Comparison of ENCODE assay signal across 9 mouse cellular contexts in genomic region chr5:35042431-35043109, GRCm38 (mm10). TPM values are rescaled to one million over a fixed set of nuclear protein-coding genes. Genes with fewer than 3 reads are reported as not detected.
A peak's percentile ranks its signal among the peaks of the same experiment; 100 is the strongest.
DNase-seq lines count a peak whose midpoint lies in the region; ATAC-seq and TF ChIP-seq lines count a peak whose summit lies in the region.
"Had no signal": no experiment of that assay in that cellular context is flagged by ENCODE, and none has a peak within 500 bp of the region (broad histone marks: within the 10 kb centered on the region; RNA-seq: fewer than 3 reads in every experiment).

No protein-coding gene starts in this region.

- H3K4me2 ChIP-seq in heart, embryonic 12.5 days: no peak overlapping the region
- H3K4me2 ChIP-seq in kidney, postnatal 0 days (ENCODE audit: low read length): no peak overlapping the region
- no peak overlapping the region for H3K4me2 ChIP-seq in neural tube, embryonic 15.5 days
- H3K4me2 ChIP-seq: heart, embryonic 11.5 days had no signal

- no peaks in the 10 kb centered on the region for H3K36me3 ChIP-seq in heart, embryonic 12.5 days
- H3K36me3 ChIP-seq in kidney, postnatal 0 days (ENCODE audit: insufficient read depth, low read length): no peaks in the 10 kb centered on the region
- H3K36me3 ChIP-seq in neural tube, embryonic 15.5 days: no peaks in the 10 kb centered on the region

- 0 out of 2 replicates have a peak, but pooled peaks cover 6% of the 10 kb centered on the region for H3K4me1 ChIP-seq in heart, embryonic 12.5 days (replicated peaks)
- H3K4me1 ChIP-seq in kidney, postnatal 0 days (replicated peaks; ENCODE audit: insufficient read depth, low read length): peaks cover 5% of the 10 kb centered on the region; the same call in 1 of the 2 replicates
- no peaks in the 10 kb centered on the region for H3K4me1 ChIP-seq in neural tube, embryonic 15.5 days

- 64% methylated on average over 10 of the region's 10 CpGs for WGBS in heart, embryonic 12.5 days
- WGBS in kidney, postnatal 0 days: 48% methylated on average over 10 of the region's 10 CpGs
- WGBS in neural tube, embryonic 15.5 days: 80% methylated on average over 10 of the region's 10 CpGs

- 0 out of 2 replicates have a peak, but pooled peaks have one; percentile 2 for ATAC-seq in heart, embryonic 12.5 days (ENCODE audit: insufficient number of reproducible peaks, low FRiP score)
- peak; percentile 31 for ATAC-seq in common myeloid progenitor, adult 5-6 weeks (replicated peaks; ENCODE audit: low read depth, poor library complexity, severe bottlenecking)
- peak; percentile 8; the same call in 1 of the 2 replicates for ATAC-seq in kidney, postnatal 0 days (replicated peaks; ENCODE audit: low FRiP score, low read depth)
- peak; percentile 37 for ATAC-seq in neural tube, embryonic 15.5 days (ENCODE audit: low FRiP score)

- no peak for TF ChIP-seq CTCF in kidney, postnatal 0 days (IDR thresholded peaks at IDR 0.05; ENCODE audit: low read depth)
- TF ChIP-seq CTCF in gastrocnemius, adult 2 months (IDR thresholded peaks at IDR 0.05): no peak

- H3K27me3 ChIP-seq in heart, embryonic 12.5 days (replicated peaks): peaks cover 9% of the 10 kb centered on the region; the same call in 1 of the 2 replicates
- no peaks in the 10 kb centered on the region for H3K27me3 ChIP-seq in kidney, postnatal 0 days (ENCODE audit: insufficient read depth, low read length)
- no peaks in the 10 kb centered on the region for H3K27me3 ChIP-seq in neural tube, embryonic 15.5 days (replicated peaks)

- H3K4me3 ChIP-seq in heart, embryonic 12.5 days: no peak overlapping the region
- no peak overlapping the region for H3K4me3 ChIP-seq in kidney, postnatal 0 days (replicated peaks; ENCODE audit: low read depth, low read length)
- no peak overlapping the region for H3K4me3 ChIP-seq in neural tube, embryonic 15.5 days (replicated peaks)
- H3K4me3 ChIP-seq in gastrocnemius, adult 2 months: no peak overlapping the region

- no peak for DNase-seq in heart, postnatal 25 days (ENCODE audit: low spot score)
- DNase-seq in kidney, postnatal 0 days (ENCODE audit: low spot score): no peak
- DNase-seq in adrenal gland, postnatal 10 days: no peak
- DNase-seq in ovary, postnatal 10 days (ENCODE audit: low spot score): no peak
- DNase-seq in gastrocnemius, adult 2 months: no peak

- no peak overlapping the region for H3K27ac ChIP-seq in heart, embryonic 12.5 days (ENCODE audit: poor library complexity, severe bottlenecking)
- no peak overlapping the region for H3K27ac ChIP-seq in kidney, postnatal 0 days
- H3K27ac ChIP-seq in neural tube, embryonic 15.5 days (replicated peaks): no peak overlapping the region
- H3K27ac ChIP-seq in gastrocnemius, adult 2 months: no peak overlapping the region

- H3K9ac ChIP-seq in heart, embryonic 12.5 days: no peak overlapping the region
- no peak overlapping the region for H3K9ac ChIP-seq in kidney, postnatal 0 days (ENCODE audit: low read depth, low read length)
- no peak overlapping the region for H3K9ac ChIP-seq in neural tube, embryonic 15.5 days (replicated peaks)

- intact Hi-C loops in heart, postnatal 25 days (cut with DNase I): loop anchor here (1.0 to 10.0 kb wide), 3 partner anchors 56 to 378 kb away; partner anchors contain the start of genes Grk4 and Nop14
- intact Hi-C loops in gastrocnemius, adult 2 months (cut with DNase I): loop anchor here (1.0 to 2.0 kb wide), 2 partner anchors 56 to 127 kb away; no protein-coding TSS in a partner anchor

- H3K9me3 ChIP-seq in heart, embryonic 12.5 days (replicated peaks): no peaks in the 10 kb centered on the region
- H3K9me3 ChIP-seq in kidney, postnatal 0 days (replicated peaks; ENCODE audit: low read length): no peaks in the 10 kb centered on the region
- H3K9me3 ChIP-seq in neural tube, embryonic 15.5 days (replicated peaks): no peaks in the 10 kb centered on the region

RNA-seq across cellular contexts. Expression of gene Hgfac, which starts 1.3 kb away (rescaled TPM):
- polyA plus RNA-seq in heart, embryonic 12.5 days (2016; fragmentation: Nextera tagmentation; extraction: Ambion mirVana): 0.42 and 1.5 TPM in 2 replicates
- under 1 TPM; 0.34 TPM for total RNA-seq in heart, postnatal 25 days (2021)
- 0.18 and 1.1 TPM in 2 replicates for total RNA-seq in common myeloid progenitor, adult 5-6 weeks (2017)
- 4.1 and 5.2 TPM in 2 replicates for polyA plus RNA-seq in kidney, postnatal 0 days (2015; fragmentation: Nextera tagmentation; extraction: Ambion mirVana)
- polyA plus RNA-seq in neural tube, embryonic 15.5 days (2015; fragmentation: Nextera tagmentation; extraction: Ambion mirVana): 0.46 and 1.4 TPM in 2 replicates
- 10 to 100 TPM; 41.3 to 90.3 TPM for total RNA-seq in adrenal gland, postnatal 10 days (2021)
- under 1 TPM; 0.25 to 0.48 TPM for total RNA-seq in gastrocnemius, adult 2 months (2021)

RNA-seq across cellular contexts. Expression of gene Dok7, which starts 14.0 kb away (rescaled TPM):
- polyA plus RNA-seq in heart, embryonic 12.5 days (2016; fragmentation: Nextera tagmentation; extraction: Ambion mirVana): 7.0 and 7.6 TPM in 2 replicates
- total RNA-seq in heart, postnatal 25 days (2021): 10 to 100 TPM; 34.5 to 43.8 TPM
- total RNA-seq in common myeloid progenitor, adult 5-6 weeks (2017): not detected in 2 replicates
- 0.89 and 1.3 TPM in 2 replicates for polyA plus RNA-seq in kidney, postnatal 0 days (2015; fragmentation: Nextera tagmentation; extraction: Ambion mirVana)
- 7.4 and 10.5 TPM in 2 replicates for polyA plus RNA-seq in neural tube, embryonic 15.5 days (2015; fragmentation: Nextera tagmentation; extraction: Ambion mirVana)
- total RNA-seq in adrenal gland, postnatal 10 days (2021): 10 to 100 TPM in 1 of 2 experiments, 1 to 10 TPM in 1; 9.3 to 12.1 TPM
- total RNA-seq in gastrocnemius, adult 2 months (2021): 10 to 100 TPM; 21.8 to 31.9 TPM

Comparison
In these comparisons a context has a peak if more than half of its experiments do, and no peak if none do; other contexts are left out.
1. RNA of gene Hgfac, which starts 1.3 kb away (total RNA-seq): 41.3 to 90.3 TPM in adrenal gland, postnatal 10 days; 0.25 to 0.48 TPM in gastrocnemius, adult 2 months, 0.34 TPM in heart, postnatal 25 days and 0.18 to 1.1 TPM in common myeloid progenitor, adult 5-6 weeks; every median in the first group is over 10 times any median in the second.
2. RNA of gene Dok7, which starts 14.0 kb away (total RNA-seq): 34.5 to 43.8 TPM in heart, postnatal 25 days, 21.8 to 31.9 TPM in gastrocnemius, adult 2 months and 9.3 to 12.1 TPM in adrenal gland, postnatal 10 days; not detected in common myeloid progenitor, adult 5-6 weeks; every median in the first group is over 10 times any median in the second.
3. Peak in every context shown above with its lines, with median percentiles within 50 percentile points of each other: ATAC-seq.